8 mouse cellular contexts compared by ENCODE assay signal in genomic region chr2:181186635-181187034, GRCm38 (mm10). TPM values are rescaled to one million over a fixed set of nuclear protein-coding genes. Genes with fewer than 3 reads are reported as not detected.
A peak's percentile ranks its signal among the peaks of the same experiment; 100 is the strongest.
DNase-seq lines count a peak whose midpoint lies in the region; ATAC-seq and TF ChIP-seq lines count a peak whose summit lies in the region.

No protein-coding gene starts in this region.

- 0% methylated on average over 14 of the region's 14 CpGs for WGBS in forebrain, embryonic 11.5 days
- under 1% methylated on average over 14 of the region's 14 CpGs for WGBS in heart, postnatal 0 days
- under 1% methylated on average over 14 of the region's 14 CpGs for WGBS in liver, postnatal 0 days (ENCODE audit: insufficient replicate concordance)
- WGBS in neural tube, embryonic 14.5 days: under 1% methylated on average over 14 of the region's 14 CpGs

- in situ Hi-C loops in CH12.LX (cut with MboI; ENCODE audit: low pct_ligation_motif_present, low pct_unique_long_range_greater_than_20kb, low sequenced_read_pairs): loop anchor here (10.0 to 25.0 kb wide), 3 partner anchors 138 to 301 kb away; partner anchors contain the start of genes Abhd16b, Arfrp1, Tpd52l2 and Zgpat

- peak; percentile 85 to 98 for TF ChIP-seq CTCF in CH12.LX (conservative IDR thresholded peaks at IDR 0.05 in 1 of 2, IDR thresholded peaks at IDR 0.05 in 1 of 2; ENCODE audit: low read depth in 2 of 2, low read length in 2 of 2)
- TF ChIP-seq CTCF in heart, postnatal 0 days (IDR thresholded peaks at IDR 0.05; ENCODE audit: low read depth): peak; percentile 98
- peak; percentile 99 for TF ChIP-seq CTCF in liver, postnatal 0 days (IDR thresholded peaks at IDR 0.05; ENCODE audit: low read depth)

- no peak for TF ChIP-seq EP300 in CH12.LX (IDR thresholded peaks at IDR 0.05; ENCODE audit: low read length)
- no peak for TF ChIP-seq EP300 in heart, postnatal 0 days (IDR thresholded peaks at IDR 0.05; ENCODE audit: low read depth)
- TF ChIP-seq EP300 in liver, postnatal 0 days (IDR thresholded peaks at IDR 0.05; ENCODE audit: low read depth): no peak

- no peak; the same call in none of the 2 replicates for TF ChIP-seq RAD21 in CH12.LX (IDR thresholded peaks at IDR 0.05; ENCODE audit: low read depth, low read length)

- H3K9ac ChIP-seq in CH12.LX (ENCODE audit: insufficient read depth, low read depth): peak overlapping the region; percentile 65; the same call in 1 of the 2 replicates
- peak overlapping the region; percentile 97 for H3K9ac ChIP-seq in forebrain, embryonic 11.5 days (ENCODE audit: low read length)
- peak overlapping the region; percentile 74; the same call in 1 of the 2 replicates for H3K9ac ChIP-seq in heart, postnatal 0 days (replicated peaks; ENCODE audit: low read depth, low read length)
- peak overlapping the region; percentile 82 for H3K9ac ChIP-seq in liver, postnatal 0 days (replicated peaks)
- H3K9ac ChIP-seq in neural tube, embryonic 14.5 days (replicated peaks; ENCODE audit: low read depth, low read length): peak overlapping the region; percentile 93

- dilution Hi-C loops in CH12.LX (cut with MboI; ENCODE audit: extremely low pct_ligation_motif_present, extremely low pct_unique_long_range_greater_than_20kb, low sequenced_read_pairs): no loop called here

- peaks cover 5 to 30% of the 10 kb centered on the region in 2 experiments; a peak in 3 of 4 replicates for H3K4me1 ChIP-seq in CH12.LX (ENCODE audit: control insufficient read depth in 1 of 2, insufficient read depth in 2 of 2)
- peaks cover 3% of the 10 kb centered on the region for H3K4me1 ChIP-seq in forebrain, embryonic 11.5 days (replicated peaks; ENCODE audit: control insufficient read depth, insufficient read depth, low read length)
- peaks cover 6% of the 10 kb centered on the region for H3K4me1 ChIP-seq in heart, postnatal 0 days (ENCODE audit: control insufficient read depth, insufficient read depth)
- H3K4me1 ChIP-seq in liver, postnatal 0 days (ENCODE audit: insufficient read depth): peaks cover 15% of the 10 kb centered on the region
- peaks cover 4% of the 10 kb centered on the region; the same call in 1 of the 2 replicates for H3K4me1 ChIP-seq in neural tube, embryonic 14.5 days (ENCODE audit: control insufficient read depth, insufficient read depth, low read length)

- peak overlapping the region; percentile 68 to 82 (median 79) for H3K4me3 ChIP-seq in CH12.LX (replicated peaks in 1 of 3; ENCODE audit: low read depth in 2 of 3, low read length in 2 of 3, poor library complexity in 1 of 3)
- H3K4me3 ChIP-seq in forebrain, embryonic 11.5 days (ENCODE audit: low read depth, low read length): peak overlapping the region; percentile 67
- peak overlapping the region; percentile 76 for H3K4me3 ChIP-seq in heart, postnatal 0 days (ENCODE audit: low read depth, low read length)
- peak overlapping the region; percentile 82 for H3K4me3 ChIP-seq in liver, postnatal 0 days (ENCODE audit: low read depth, low read length)
- peak overlapping the region; percentile 57 for H3K4me3 ChIP-seq in neural tube, embryonic 14.5 days (ENCODE audit: low read depth, low read length)

- DNase-seq in CH12.LX (ENCODE audit: extremely low read depth): peak; percentile 91
- DNase-seq in c-Kit-positive CD71-positive TER-119-negative erythroid progenitor cells, embryonic 14.5 days (ENCODE audit: low read depth): peak; percentile 81
- peak; percentile 91 for DNase-seq in forebrain, embryonic 11.5 days (ENCODE audit: low spot score)
- peak; percentile 88 for DNase-seq in heart, postnatal 0 days (ENCODE audit: low spot score)
- DNase-seq in kidney, postnatal 4 days: peak; percentile 89 to 92
- peak; percentile 87 for DNase-seq in liver, postnatal 0 days
- peak; percentile 87 for DNase-seq in testis, postnatal 10 days (ENCODE audit: low spot score)

- peak overlapping the region; percentile 62 for H3K4me2 ChIP-seq in CH12.LX (ENCODE audit: insufficient read depth, low read depth, poor library complexity, severe bottlenecking)
- peak overlapping the region; percentile 73 for H3K4me2 ChIP-seq in forebrain, embryonic 11.5 days (ENCODE audit: low read depth, low read length, severe bottlenecking)
- H3K4me2 ChIP-seq in heart, postnatal 0 days (ENCODE audit: low read depth, low read length): peak overlapping the region; percentile 80
- H3K4me2 ChIP-seq in liver, postnatal 0 days (ENCODE audit: low read depth, low read length): peak overlapping the region; percentile 99
- peak overlapping the region; percentile 74 for H3K4me2 ChIP-seq in neural tube, embryonic 14.5 days (ENCODE audit: low read depth, low read length)

- no peaks in the 10 kb centered on the region for H3K27me3 ChIP-seq in CH12.LX (replicated peaks)
- H3K27me3 ChIP-seq in forebrain, embryonic 11.5 days (ENCODE audit: control insufficient read depth, insufficient read depth, low read length): no peaks in the 10 kb centered on the region
- H3K27me3 ChIP-seq in heart, postnatal 0 days (ENCODE audit: control insufficient read depth, insufficient read depth, low read length): no peaks in the 10 kb centered on the region
- H3K27me3 ChIP-seq in liver, postnatal 0 days (ENCODE audit: insufficient read depth, low read length): no peaks in the 10 kb centered on the region
- no peaks in the 10 kb centered on the region for H3K27me3 ChIP-seq in neural tube, embryonic 14.5 days (ENCODE audit: control insufficient read depth, insufficient read depth, low read length)

- peak; percentile 83 for ATAC-seq in forebrain, embryonic 11.5 days (replicated peaks; ENCODE audit: low FRiP score)
- peak; percentile 68 for ATAC-seq in heart, postnatal 0 days (ENCODE audit: insufficient read depth, low read depth)
- peak; percentile 81 for ATAC-seq in liver, postnatal 0 days
- ATAC-seq in neural tube, embryonic 14.5 days (ENCODE audit: low read depth): peak; percentile 86

- H3K79me2 ChIP-seq in CH12.LX (replicated peaks; ENCODE audit: control insufficient read depth, extremely low read depth, insufficient read depth, poor library complexity, severe bottlenecking): no peaks in the 10 kb centered on the region

- H3K9me3 ChIP-seq in CH12.LX (replicated peaks; ENCODE audit: low read length): no peaks in the 10 kb centered on the region
- no peaks in the 10 kb centered on the region for H3K9me3 ChIP-seq in forebrain, embryonic 11.5 days (ENCODE audit: control insufficient read depth, low read length)
- no peaks in the 10 kb centered on the region for H3K9me3 ChIP-seq in heart, postnatal 0 days (replicated peaks; ENCODE audit: control insufficient read depth, low read length)
- no peaks in the 10 kb centered on the region for H3K9me3 ChIP-seq in liver, postnatal 0 days (ENCODE audit: low read length)
- no peaks in the 10 kb centered on the region for H3K9me3 ChIP-seq in neural tube, embryonic 14.5 days (ENCODE audit: control insufficient read depth, low read length)

- peak overlapping the region; percentile 34 for H3K27ac ChIP-seq in CH12.LX (ENCODE audit: insufficient read depth, low read depth)
- peak overlapping the region; percentile 91 for H3K27ac ChIP-seq in forebrain, embryonic 11.5 days (ENCODE audit: low read depth, low read length)
- peak overlapping the region; percentile 97 for H3K27ac ChIP-seq in heart, postnatal 0 days (ENCODE audit: low read depth)
- H3K27ac ChIP-seq in liver, postnatal 0 days (ENCODE audit: low read depth): peak overlapping the region; percentile 95
- peak overlapping the region; percentile 93 for H3K27ac ChIP-seq in neural tube, embryonic 14.5 days (ENCODE audit: low read depth, low read length)

- no peak for TF ChIP-seq POLR2A in CH12.LX (IDR thresholded peaks at IDR 0.05; ENCODE audit: low read depth, low read length)

- H3K36me3 ChIP-seq in CH12.LX (replicated peaks in 1 of 2; ENCODE audit: control insufficient read depth in 1 of 2, insufficient read depth in 1 of 2, low read length in 1 of 2): peaks cover 0 to 6% of the 10 kb centered on the region in 2 experiments
- no peaks in the 10 kb centered on the region for H3K36me3 ChIP-seq in forebrain, embryonic 11.5 days (ENCODE audit: control insufficient read depth, insufficient read depth, low read length)
- H3K36me3 ChIP-seq in heart, postnatal 0 days (replicated peaks; ENCODE audit: control insufficient read depth, insufficient read depth, low read length): no peaks in the 10 kb centered on the region
- no peaks in the 10 kb centered on the region for H3K36me3 ChIP-seq in liver, postnatal 0 days (replicated peaks; ENCODE audit: insufficient read depth, low read length)
- H3K36me3 ChIP-seq in neural tube, embryonic 14.5 days (ENCODE audit: control insufficient read depth, insufficient read depth, low read length): 0 out of 2 replicates have a peak, but pooled peaks cover 6% of the 10 kb centered on the region

RNA-seq across cellular contexts. Expression of gene Ppdpf, which starts 0.4 kb away (rescaled TPM):
- total RNA-seq in CH12.LX (2012; rRNA removed): 60.0 and 68.9 TPM in 2 replicates
- 57.6 and 71.2 TPM in 2 replicates for total RNA-seq in CH12.LX (2014; rRNA removed)
- 75.5 and 113 TPM in 2 replicates for polyA plus RNA-seq in CH12.LX (2012; ENCODE audit: insufficient read length, low read depth)
- 443 and 478 TPM in 2 replicates for polyA plus RNA-seq in forebrain, embryonic 11.5 days (2014; fragmentation: Nextera tagmentation; extraction: Ambion mirVana)
- 154 and 155 TPM in 2 replicates for total RNA-seq in heart, postnatal 0 days (2014; rRNA removed; ENCODE audit: low replicate concordance)
- 145 and 157 TPM in 2 replicates for polyA plus RNA-seq in heart, postnatal 0 days (2015; fragmentation: Nextera tagmentation; extraction: Ambion mirVana)
- 120 and 125 TPM in 2 replicates for polyA plus RNA-seq in liver, postnatal 0 days (2015; fragmentation: Nextera tagmentation; extraction: Ambion mirVana)
- 419 and 445 TPM in 2 replicates for polyA plus RNA-seq in neural tube, embryonic 14.5 days (2014; fragmentation: Nextera tagmentation; extraction: Ambion mirVana)

RNA-seq across cellular contexts. Expression of gene Ptk6, which starts 16.0 kb away (rescaled TPM):
- total RNA-seq in CH12.LX (2012; rRNA removed): 0.04 and 0.17 TPM in 2 replicates
- total RNA-seq in CH12.LX (2014; rRNA removed): 0.05 TPM in 1 of 2 replicates, not detected in the other
- 0.07 and 0.09 TPM in 2 replicates for polyA plus RNA-seq in CH12.LX (2012; ENCODE audit: insufficient read length, low read depth)
- polyA plus RNA-seq in forebrain, embryonic 11.5 days (2014; fragmentation: Nextera tagmentation; extraction: Ambion mirVana): not detected in 2 replicates
- total RNA-seq in heart, postnatal 0 days (2014; rRNA removed; ENCODE audit: low replicate concordance): not detected in 2 replicates
- polyA plus RNA-seq in heart, postnatal 0 days (2015; fragmentation: Nextera tagmentation; extraction: Ambion mirVana): not detected in 2 replicates
- 0.20 and 0.27 TPM in 2 replicates for polyA plus RNA-seq in liver, postnatal 0 days (2015; fragmentation: Nextera tagmentation; extraction: Ambion mirVana)
- polyA plus RNA-seq in neural tube, embryonic 14.5 days (2014; fragmentation: Nextera tagmentation; extraction: Ambion mirVana): not detected in 2 replicates

RNA-seq across cellular contexts. Expression of gene Srms, which starts 26.4 kb away (rescaled TPM):
- 0.08 and 0.17 TPM in 2 replicates for total RNA-seq in CH12.LX (2012; rRNA removed)
- total RNA-seq in CH12.LX (2014; rRNA removed): 0.13 and 0.14 TPM in 2 replicates
- 0.41 TPM in 1 of 2 replicates, not detected in the other for polyA plus RNA-seq in CH12.LX (2012; ENCODE audit: insufficient read length, low read depth)
- 0.12 TPM in 1 of 2 replicates, not detected in the other for polyA plus RNA-seq in forebrain, embryonic 11.5 days (2014; fragmentation: Nextera tagmentation; extraction: Ambion mirVana)
- total RNA-seq in heart, postnatal 0 days (2014; rRNA removed; ENCODE audit: low replicate concordance): 0.04 TPM in 1 of 2 replicates, not detected in the other
- 0.08 and 0.10 TPM in 2 replicates for polyA plus RNA-seq in heart, postnatal 0 days (2015; fragmentation: Nextera tagmentation; extraction: Ambion mirVana)
- polyA plus RNA-seq in liver, postnatal 0 days (2015; fragmentation: Nextera tagmentation; extraction: Ambion mirVana): 0.35 and 0.44 TPM in 2 replicates
- polyA plus RNA-seq in neural tube, embryonic 14.5 days (2014; fragmentation: Nextera tagmentation; extraction: Ambion mirVana): 0.15 and 0.19 TPM in 2 replicates

RNA-seq across cellular contexts. Expression of gene Eef1a2, which starts 29.8 kb away (rescaled TPM):
- not detected in 2 replicates for total RNA-seq in CH12.LX (2012; rRNA removed)
- total RNA-seq in CH12.LX (2014; rRNA removed): not detected in 2 replicates
- polyA plus RNA-seq in CH12.LX (2012; ENCODE audit: insufficient read length, low read depth): not detected in 2 replicates
- 0.47 and 0.55 TPM in 2 replicates for polyA plus RNA-seq in forebrain, embryonic 11.5 days (2014; fragmentation: Nextera tagmentation; extraction: Ambion mirVana)
- 263 and 291 TPM in 2 replicates for total RNA-seq in heart, postnatal 0 days (2014; rRNA removed; ENCODE audit: low replicate concordance)
- polyA plus RNA-seq in heart, postnatal 0 days (2015; fragmentation: Nextera tagmentation; extraction: Ambion mirVana): 19.9 and 21.6 TPM in 2 replicates
- polyA plus RNA-seq in liver, postnatal 0 days (2015; fragmentation: Nextera tagmentation; extraction: Ambion mirVana): 0.05 TPM in 1 of 2 replicates, not detected in the other
- 17.5 and 24.4 TPM in 2 replicates for polyA plus RNA-seq in neural tube, embryonic 14.5 days (2014; fragmentation: Nextera tagmentation; extraction: Ambion mirVana)

RNA-seq across cellular contexts. Expression of gene Fndc11, which starts 33.2 kb away (rescaled TPM):
- 0.25 and 0.59 TPM in 2 replicates for total RNA-seq in CH12.LX (2012; rRNA removed)
- total RNA-seq in CH12.LX (2014; rRNA removed): not detected in 2 replicates
- not detected in 2 replicates for polyA plus RNA-seq in CH12.LX (2012; ENCODE audit: insufficient read length, low read depth)
- 0.24 TPM in 1 of 2 replicates, not detected in the other for polyA plus RNA-seq in forebrain, embryonic 11.5 days (2014; fragmentation: Nextera tagmentation; extraction: Ambion mirVana)
- total RNA-seq in heart, postnatal 0 days (2014; rRNA removed; ENCODE audit: low replicate concordance): not detected in 2 replicates
- not detected in 2 replicates for polyA plus RNA-seq in heart, postnatal 0 days (2015; fragmentation: Nextera tagmentation; extraction: Ambion mirVana)
- 0.09 TPM in 1 of 2 replicates, not detected in the other for polyA plus RNA-seq in liver, postnatal 0 days (2015; fragmentation: Nextera tagmentation; extraction: Ambion mirVana)
- 0.23 TPM in 1 of 2 replicates, not detected in the other for polyA plus RNA-seq in neural tube, embryonic 14.5 days (2014; fragmentation: Nextera tagmentation; extraction: Ambion mirVana)

Comparison
In these comparisons a context has a peak if more than half of its experiments do, and no peak if none do; other contexts are left out.
1. Peak in every context shown above with its lines: DNase-seq, ATAC-seq, H3K4me3 ChIP-seq and H3K27ac ChIP-seq.
2. H3K27ac ChIP-seq: peak in every context shown above with its lines; median percentile 97 in heart, postnatal 0 days; 95 in liver, postnatal 0 days; 93 in neural tube, embryonic 14.5 days; 91 in forebrain, embryonic 11.5 days; 34 in CH12.LX.